Mouse (Mus musculus) midbrain, embryonic 10.5 days (tissue): Measurements from ENCODE around the gene Ubxn1. TPM values are rescaled to one million over a fixed set of nuclear protein-coding genes. Genes with fewer than 3 reads are reported as not detected.
"Not testable (repeated sequence)": the region's sequence is repeated elsewhere in the genome, so short reads cannot be mapped to it uniquely, and the experiment has no call there.

Experiments used
- DNase-seq: peaks from one replicate; pipeline ENCODE4 v3.0.0-alpha.2; 2017; ENCODE audit warnings: low spot score
- H3K27ac ChIP-seq: fragments of 300-500 bp; sonication (generic); replicated peaks from 2 replicates; pipeline ENCODE4 v1.5.1; 2016; ENCODE audit warnings: mild to moderate bottlenecking
- H3K27me3 ChIP-seq: fragments of 300-500 bp; sonication (generic); 2 replicates; pipeline ENCODE4 v1.6.1; 2016; ENCODE audit warnings: low read depth, mild to moderate bottlenecking; ENCODE audit not compliant: poor library complexity, severe bottlenecking
- H3K36me3 ChIP-seq: fragments of 300-500 bp; sonication (generic); 2 replicates; pipeline ENCODE4 v1.6.1; 2016; ENCODE audit warnings: mild to moderate bottlenecking, moderate library complexity
- H3K4me1 ChIP-seq: fragments of 300-500 bp; sonication (generic); 2 replicates; pipeline ENCODE4 v1.6.1; 2016
- H3K4me3 ChIP-seq: fragments of 300-500 bp; sonication (generic); 2 replicates; pipeline ENCODE4 v1.5.1; 2016; ENCODE audit warnings: mild to moderate bottlenecking, moderate library complexity
- H3K9me3 ChIP-seq: fragments of 300-500 bp; sonication (generic); replicated peaks from 2 replicates; pipeline ENCODE4 v1.6.1; 2016; ENCODE audit warnings: mild to moderate bottlenecking
- WGBS: fragments of 180-500 bp; shearing (Covaris S2); methylation state at CpG from one replicate; pipeline ENCODE4 v1.1.7; 2016; 5-methylcytosine and 5-hydroxymethylcytosine counted together
- polyA plus RNA-seq: library from polyadenylated mRNA; unstranded; fragments of >200 nt; fragmentation: Nextera tagmentation; extraction: Ambion mirVana; gene quantifications from 2 replicates; pipeline ENCODE4 v1.2.1, GENCODE M21; 2016

Ubxn1 gene
- polyA plus RNA-seq: 203 and 205 TPM in 2 replicates

DNA sequence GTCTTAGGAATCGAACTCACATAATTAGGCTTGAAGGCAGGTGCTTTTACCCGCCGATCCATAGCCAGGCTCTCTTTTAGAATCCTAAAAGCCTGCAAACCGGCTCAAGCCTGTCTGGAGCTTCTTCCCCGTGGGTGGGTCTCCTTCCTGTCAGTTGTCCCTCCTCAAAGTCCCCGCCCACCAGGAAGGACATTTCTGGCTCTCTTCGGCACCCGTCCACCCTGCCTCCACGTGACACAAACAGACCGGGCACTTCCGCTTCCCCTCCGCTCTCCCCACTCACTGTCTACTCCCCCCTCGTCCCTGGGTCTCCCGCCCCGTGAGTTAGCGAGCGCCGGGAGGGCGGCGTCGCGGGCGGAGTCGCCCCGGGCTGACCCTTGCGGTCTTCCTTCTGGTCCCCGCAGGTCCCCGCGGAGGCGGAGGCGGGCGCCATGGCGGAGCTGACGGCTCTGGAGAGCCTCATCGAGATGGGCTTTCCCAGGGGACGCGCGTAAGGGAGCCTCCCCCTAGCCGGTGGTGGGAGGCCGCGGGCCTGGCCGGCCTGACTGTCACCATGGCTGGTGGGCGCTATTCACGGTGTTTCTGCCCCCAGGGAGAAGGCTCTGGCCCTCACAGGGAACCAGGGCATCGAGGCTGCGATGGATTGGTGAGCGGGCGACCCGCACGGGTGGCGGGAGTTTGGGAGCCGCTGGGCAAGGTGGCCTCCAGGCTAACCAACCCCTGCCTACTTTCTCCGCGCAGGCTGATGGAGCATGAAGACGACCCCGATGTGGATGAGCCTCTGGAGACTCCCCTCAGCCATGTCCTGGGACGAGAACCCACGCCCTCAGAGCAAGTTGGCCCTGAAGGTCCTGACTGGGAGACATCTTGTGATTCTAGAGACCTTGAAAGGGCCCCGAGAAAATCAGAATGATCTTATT, at the start of gene Ubxn1:
Ubxn1 (plus strand) TSS at position 230 of the 920 bp plus-strand sequence.
- Histone ChIP-seq H3K27me3 (no peaks in the 10 kb centered on the region), H3K9me3 (no peaks in the 10 kb centered on the region), H3K4me1 (peaks cover 13% of the 10 kb centered on the region), H3K36me3 (peaks cover 37% of the 10 kb centered on the region), H3K27ac (peak within 1 kb of the TSS; percentile 92), H3K4me3 (peak within 1 kb of the TSS; percentile 91)
- 2% methylated on average over 59 of the region's 59 CpGs for WGBS
- DNase-seq: peak; percentile 96

- Histone ChIP-seq H3K4me3 (peak overlapping the region; percentile 100), H3K27ac (no peak overlapping the region), H3K9me3 (no peaks in the 10 kb centered on the region), H3K36me3 (peaks cover 62% of the 10 kb centered on the region), H3K27me3 (no peaks in the 10 kb centered on the region), H3K4me1 (peaks cover 32% of the 10 kb centered on the region)
- WGBS: 79% methylated on average over 8 of the region's 8 CpGs
- DNase-seq: no peak
Observed at GRCm38 (mm10) chr19:8822696-8823095, 48.6 kb upstream of the Ubxn1 start.

DNA sequence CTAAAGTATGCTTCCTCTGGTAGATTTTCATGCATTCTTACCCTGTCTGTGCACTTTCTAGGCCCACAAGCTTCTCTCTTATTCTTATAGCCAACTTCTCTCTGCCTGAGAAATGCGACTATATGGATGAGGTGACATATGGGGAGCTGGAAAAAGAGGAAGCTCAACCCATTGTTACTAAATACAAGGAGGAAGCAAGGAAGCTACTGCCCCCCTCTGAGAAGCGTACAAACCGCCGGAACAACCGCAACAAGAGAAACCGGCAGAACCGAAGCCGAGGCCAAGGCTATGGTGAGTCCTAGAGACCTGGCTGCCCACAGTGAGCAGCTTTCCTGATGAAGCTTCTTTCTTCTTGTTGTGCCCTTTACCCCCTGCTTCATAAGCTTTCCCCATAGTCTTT, 41.6 kb upstream of the Ubxn1 start, which contains the start of gene AC129217.1:
AC129217.1 (plus strand) TSS at position 114 of the 400 bp plus-strand sequence.
- no peaks in the 10 kb centered on the region for H3K9me3 ChIP-seq
- peaks cover 100% of the 10 kb centered on the region for H3K36me3 ChIP-seq
- no peak within 1 kb of the TSS for H3K27ac ChIP-seq
- no peaks in the 10 kb centered on the region for H3K4me1 ChIP-seq
- H3K4me3 ChIP-seq: no peak within 1 kb of the TSS
- WGBS: 93% methylated on average over 8 of the region's 8 CpGs
- H3K27me3 ChIP-seq: no peaks in the 10 kb centered on the region
- DNase-seq: no peak

DNA sequence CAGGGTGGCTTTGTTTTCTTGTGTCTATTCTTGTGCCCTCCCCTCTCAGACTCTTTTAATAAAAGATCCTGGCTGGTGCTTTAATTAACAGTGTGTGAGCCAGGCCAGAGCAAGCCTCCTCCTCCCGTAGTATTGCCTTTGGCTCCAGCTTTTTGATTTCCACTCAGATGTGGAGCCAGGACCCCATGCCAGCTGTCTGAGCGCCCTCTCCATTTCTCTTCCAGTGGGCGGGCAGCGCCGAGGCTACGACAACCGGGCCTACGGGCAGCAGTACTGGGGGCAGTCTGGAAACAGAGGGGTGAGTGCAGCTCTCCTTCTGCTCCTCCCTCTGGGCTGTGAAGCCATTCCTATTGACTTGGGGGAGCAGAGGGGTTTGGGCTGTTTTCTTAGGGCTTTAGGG, 40.6 kb upstream of the Ubxn1 start:
- Histone ChIP-seq H3K36me3 (peaks cover 100% of the 10 kb centered on the region), H3K4me3 (no peak overlapping the region), H3K9me3 (no peaks in the 10 kb centered on the region), H3K27me3 (no peaks in the 10 kb centered on the region), H3K27ac (no peak overlapping the region), H3K4me1 (no peaks in the 10 kb centered on the region)
- WGBS: 96% methylated on average over 8 of the region's 8 CpGs
- no peak for DNase-seq

- H3K36me3 ChIP-seq: peaks cover 100% of the 10 kb centered on the region
Observed at GRCm38 (mm10) chr19:8831262-8831661, 40.0 kb upstream of the Ubxn1 start.

DNA sequence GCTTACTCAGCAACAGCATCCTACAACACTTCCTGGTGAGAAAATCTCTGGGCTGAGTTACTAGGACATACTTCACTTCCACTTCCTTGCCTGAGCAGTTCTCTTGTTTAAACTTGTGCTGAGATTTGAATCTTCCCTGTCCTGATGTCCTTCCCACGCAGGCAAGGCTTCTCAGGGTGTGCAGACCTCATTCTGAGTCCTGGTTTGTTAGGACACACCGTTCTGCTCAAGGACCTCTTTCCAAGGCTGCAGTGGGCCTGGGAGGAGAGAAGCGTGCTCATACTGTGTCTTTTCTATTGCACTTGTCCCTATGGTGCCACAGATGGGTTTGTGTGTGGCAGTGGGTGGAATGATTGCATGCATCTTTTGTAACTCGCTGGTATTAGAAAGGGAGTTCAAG, 38.3 kb upstream of the Ubxn1 start:
- DNase-seq: no peak
- Histone ChIP-seq H3K36me3 (peaks cover 89% of the 10 kb centered on the region), H3K27ac (no peak overlapping the region), H3K9me3 (no peaks in the 10 kb centered on the region), H3K4me1 (peaks cover 11% of the 10 kb centered on the region), H3K27me3 (no peaks in the 10 kb centered on the region), H3K4me3 (no peak overlapping the region)
- 92% methylated on average over 4 of the region's 4 CpGs for WGBS

More at GRCm38 (mm10) chr19:8831262-8831661, 40.0 kb upstream of the Ubxn1 start:
- H3K9me3 ChIP-seq: no peaks in the 10 kb centered on the region
- no peak overlapping the region for H3K27ac ChIP-seq
- DNase-seq: no peak
- 90% methylated on average over 11 of the region's 11 CpGs for WGBS
- no peaks in the 10 kb centered on the region for H3K27me3 ChIP-seq
- H3K4me3 ChIP-seq: no peak overlapping the region
- H3K4me1 ChIP-seq: no peaks in the 10 kb centered on the region

- 98% methylated on average over 10 of the region's 10 CpGs for WGBS
- H3K9me3 ChIP-seq, H3K27me3 ChIP-seq, DNase-seq: not testable (repeated sequence)
- Histone ChIP-seq H3K27ac (peak overlapping the region; percentile 98; the same call in 1 of the 2 replicates), H3K4me1 (peaks cover 45% of the 10 kb centered on the region), H3K36me3 (peaks cover 60% of the 10 kb centered on the region), H3K4me3 (peak overlapping the region; percentile 61; the same call in 1 of the 2 replicates)
Observed at GRCm38 (mm10) chr19:8836327-8836726, 35.0 kb upstream of the Ubxn1 start.

- DNase-seq: peak; percentile 89
- Histone ChIP-seq H3K4me3 (peak within 1 kb of the TSS; percentile 61), H3K4me1 (peaks cover 46% of the 10 kb centered on the region), H3K9me3 (no peaks in the 10 kb centered on the region), H3K36me3 (peaks cover 59% of the 10 kb centered on the region), H3K27me3 (no peaks in the 10 kb centered on the region), H3K27ac (peak within 1 kb of the TSS; percentile 98)
- under 1% methylated on average over 38 of the region's 38 CpGs for WGBS
Observed at GRCm38 (mm10) chr19:8837251-8837791, 34.0 kb upstream of the Ubxn1 start, which contains the start of gene Bscl2. Gene Bscl2 (plus strand): TSS chr19:8837467.

GRCm38 (mm10) chr19:8838041-8838730, 33.1 kb upstream of the Ubxn1 start:
- 20% methylated on average over 15 of the region's 15 CpGs for WGBS
- no peaks in the 10 kb centered on the region for H3K9me3 ChIP-seq
- H3K4me3 ChIP-seq: peak overlapping the region; percentile 61
- H3K36me3 ChIP-seq: peaks cover 59% of the 10 kb centered on the region
- peak overlapping the region; percentile 98 for H3K27ac ChIP-seq
- peaks cover 46% of the 10 kb centered on the region for H3K4me1 ChIP-seq
- no peak for DNase-seq
- no peaks in the 10 kb centered on the region for H3K27me3 ChIP-seq

- peak within 1 kb of the TSS; percentile 61 for H3K4me3 ChIP-seq
- peak within 1 kb of the TSS; percentile 98 for H3K27ac ChIP-seq
- peak; percentile 70 for DNase-seq
- WGBS: 40% methylated on average over 11 of the region's 11 CpGs
- H3K9me3 ChIP-seq: no peaks in the 10 kb centered on the region
- H3K36me3 ChIP-seq: peaks cover 48% of the 10 kb centered on the region
- H3K4me1 ChIP-seq: peaks cover 46% of the 10 kb centered on the region
- H3K27me3 ChIP-seq: no peaks in the 10 kb centered on the region
Observed at GRCm38 (mm10) chr19:8839103-8839907, 32.0 kb upstream of the Ubxn1 start, which contains the start of gene Gng3. Gene Gng3 (minus strand): TSS chr19:8839194.

DNA sequence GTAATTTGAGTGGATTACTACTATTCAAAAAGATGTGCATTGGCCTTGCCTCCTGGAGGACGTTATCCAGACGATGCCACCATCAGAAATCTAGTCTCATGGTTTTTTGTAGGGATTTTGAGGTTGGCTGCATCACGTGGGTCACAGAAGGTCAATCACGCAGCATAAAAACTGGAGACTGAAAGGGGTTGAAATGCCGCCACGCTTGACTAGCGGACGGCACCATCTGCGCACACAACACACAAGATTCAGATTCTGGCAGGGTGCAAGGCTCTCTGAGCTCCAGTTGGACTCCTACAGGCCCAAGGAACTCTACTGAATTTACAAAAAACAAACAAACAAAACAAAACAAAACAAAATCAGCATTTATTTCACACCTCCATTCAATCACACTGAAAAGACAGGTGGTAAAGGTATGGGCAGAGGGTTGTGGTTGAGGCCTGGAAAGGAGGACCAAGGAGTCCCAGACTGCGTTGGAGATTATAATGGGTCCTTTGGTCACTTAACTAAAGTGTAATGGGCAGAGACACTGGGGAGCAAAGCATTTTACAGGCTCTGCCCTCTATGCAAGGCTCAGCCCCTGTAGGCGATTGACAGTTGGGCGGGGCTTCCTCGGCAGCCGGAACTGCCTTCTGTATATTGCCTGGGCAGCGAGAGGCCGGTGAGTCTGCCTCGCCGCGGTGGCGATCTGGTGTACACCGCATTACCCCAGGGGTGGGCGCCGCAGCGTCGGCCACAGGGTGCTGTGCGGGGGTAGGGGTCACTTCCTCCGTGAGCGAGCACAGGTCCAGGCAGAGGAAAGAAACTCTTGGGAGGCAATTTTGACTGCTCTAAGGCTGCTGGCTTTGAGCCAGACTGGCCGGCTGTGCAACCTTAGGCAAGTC, 31.1 kb upstream of the Ubxn1 start:
- peaks cover 43% of the 10 kb centered on the region for H3K36me3 ChIP-seq
- H3K9me3 ChIP-seq: no peaks in the 10 kb centered on the region
- no peaks in the 10 kb centered on the region for H3K27me3 ChIP-seq
- peak overlapping the region; percentile 98 for H3K27ac ChIP-seq
- 19% methylated on average over 29 of the region's 29 CpGs for WGBS
- peaks cover 46% of the 10 kb centered on the region for H3K4me1 ChIP-seq
- H3K4me3 ChIP-seq: peak overlapping the region; percentile 61
- peak; percentile 67 for DNase-seq
